In genomic region chr2:25660279-25660678, GRCm38 (mm10) we compare ENCODE assay signal across 19 mouse cellular contexts. TPM values are rescaled to one million over a fixed set of nuclear protein-coding genes. Genes with fewer than 3 reads are reported as not detected.
"Had no signal": no experiment of that assay in that cellular context is flagged by ENCODE, and none has a peak within 500 bp of the region (broad histone marks: within the 10 kb centered on the region; RNA-seq: fewer than 3 reads in every experiment).

No protein-coding gene starts in this region.

- ATAC-seq: midbrain, embryonic 16.5 days had no signal

- H3K27ac ChIP-seq: limb, embryonic 13.5 days; liver, embryonic 14.5 days; midbrain, embryonic 12.5 days; stomach, postnatal 0 days had no signal

- H3K9me3 ChIP-seq: limb, embryonic 13.5 days; midbrain, embryonic 12.5 days had no signal

- H3K4me3 ChIP-seq: limb, embryonic 13.5 days; midbrain, embryonic 12.5 days had no signal

- DNase-seq: left cerebral cortex, postnatal 4 days; lung, adult 18-20 months; right cerebral cortex, adult 18-20 months; right cerebral cortex, postnatal 25 days; thymus, postnatal 4 days had no signal

- H3K4me1 ChIP-seq: limb, embryonic 13.5 days; midbrain, embryonic 12.5 days had no signal

- H3K36me3 ChIP-seq: limb, embryonic 13.5 days; midbrain, embryonic 12.5 days had no signal

- H3K4me2 ChIP-seq: limb, embryonic 13.5 days; midbrain, embryonic 12.5 days had no signal

- H3K9ac ChIP-seq: limb, embryonic 13.5 days; liver, embryonic 14.5 days; midbrain, embryonic 12.5 days had no signal

- H3K27me3 ChIP-seq: limb, embryonic 13.5 days; midbrain, embryonic 12.5 days had no signal

RNA-seq across cellular contexts. Expression of gene Lcn5, which starts 2.5 kb away (rescaled TPM):
- total RNA-seq: layer of hippocampus, adult 8-10 months; layer of hippocampus, postnatal 14 days; left cerebral cortex, adult 18-20 months; left cerebral cortex, postnatal 10 days; left cerebral cortex, postnatal 4 days; liver, adult 2 months; megakaryocyte-erythroid progenitor cell, adult 5-6 weeks had no signal
- polyA plus RNA-seq: large intestine, adult 2 months; limb, embryonic 13.5 days; liver, adult 2 months; liver, embryonic 14.5 days; lung, embryonic 16.5 days; midbrain, embryonic 12.5 days; midbrain, embryonic 16.5 days; neural tube, embryonic 14.5 days; stomach, postnatal 0 days had no signal

RNA-seq across cellular contexts. Expression of gene Lcn8, which starts 7.4 kb away (rescaled TPM):
- total RNA-seq: layer of hippocampus, adult 8-10 months; layer of hippocampus, postnatal 14 days; left cerebral cortex, adult 18-20 months; left cerebral cortex, postnatal 10 days; left cerebral cortex, postnatal 4 days; liver, adult 2 months; megakaryocyte-erythroid progenitor cell, adult 5-6 weeks had no signal
- polyA plus RNA-seq: large intestine, adult 2 months; liver, adult 2 months; liver, embryonic 14.5 days; midbrain, embryonic 12.5 days; midbrain, embryonic 16.5 days; neural tube, embryonic 14.5 days had no signal

RNA-seq across cellular contexts. Expression of gene Lcn6, which starts 16.3 kb away (rescaled TPM):
- total RNA-seq: layer of hippocampus, adult 8-10 months; layer of hippocampus, postnatal 14 days; left cerebral cortex, adult 18-20 months; left cerebral cortex, postnatal 10 days; left cerebral cortex, postnatal 4 days; liver, adult 2 months; megakaryocyte-erythroid progenitor cell, adult 5-6 weeks had no signal
- polyA plus RNA-seq: large intestine, adult 2 months; limb, embryonic 13.5 days; liver, adult 2 months; liver, embryonic 14.5 days; lung, embryonic 16.5 days; midbrain, embryonic 12.5 days; midbrain, embryonic 16.5 days; neural tube, embryonic 14.5 days; stomach, postnatal 0 days had no signal

RNA-seq across cellular contexts. Expression of gene Lcn10, which starts 22.2 kb away (rescaled TPM):
- total RNA-seq: layer of hippocampus, adult 8-10 months; layer of hippocampus, postnatal 14 days; left cerebral cortex, adult 18-20 months; left cerebral cortex, postnatal 10 days; left cerebral cortex, postnatal 4 days; liver, adult 2 months; megakaryocyte-erythroid progenitor cell, adult 5-6 weeks had no signal
- polyA plus RNA-seq: large intestine, adult 2 months; limb, embryonic 13.5 days; liver, adult 2 months; liver, embryonic 14.5 days; lung, embryonic 16.5 days; midbrain, embryonic 12.5 days; midbrain, embryonic 16.5 days; neural tube, embryonic 14.5 days; stomach, postnatal 0 days had no signal

RNA-seq across cellular contexts. Expression of gene Fcna, which starts 32.4 kb away (rescaled TPM):
- total RNA-seq: megakaryocyte-erythroid progenitor cell, adult 5-6 weeks had no signal
